Mouse (Mus musculus) spleen, adult 2 months (tissue): ENCODE measurements around the gene Atxn7l3b. TPM values are rescaled to one million over a fixed set of nuclear protein-coding genes. Genes with fewer than 3 reads are reported as not detected.

ENCODE experiments used
- DNase-seq, 2 experiments: peaks; one replicate each; pipeline versions ENCODE4 v3.0.0 to v3.0.0-alpha.2; 2012 to 2021; ENCODE audit warnings: low spot score in 2 of 2, low read depth in 1 of 2
- H3K27ac ChIP-seq: fragments of 200-500 bp; 2 replicates; pipeline ENCODE4 v1.5.1; 2012; ENCODE audit warnings: low read length, inconsistent platforms; ENCODE audit not compliant: insufficient read depth
- H3K27me3 ChIP-seq: fragments of 200-500 bp; 2 replicates; pipeline ENCODE4 v1.6.1; 2012; ENCODE audit warnings: mild to moderate bottlenecking, moderate library complexity, low read length, inconsistent platforms; ENCODE audit not compliant: control insufficient read depth, insufficient read depth
- H3K36me3 ChIP-seq: fragments of 200-500 bp; 2 replicates; pipeline ENCODE4 v1.6.1; 2012; ENCODE audit warnings: mild to moderate bottlenecking, low read length, inconsistent platforms; ENCODE audit not compliant: control insufficient read depth, insufficient read depth
- H3K4me1 ChIP-seq: fragments of 200-500 bp; 2 replicates; pipeline ENCODE4 v1.6.1; 2011; ENCODE audit warnings: inconsistent platforms; ENCODE audit not compliant: control insufficient read depth, insufficient read depth, insufficient read length
- H3K4me3 ChIP-seq: fragments of 200-500 bp; 2 replicates; pipeline ENCODE4 v1.5.1; 2011; ENCODE audit warnings: mild to moderate bottlenecking, inconsistent platforms; ENCODE audit not compliant: insufficient read depth, insufficient read length; ENCODE audit errors: extremely low read depth
- CTCF ChIP-seq: fragments of 200-500 bp; IDR thresholded peaks from 2 replicates; pipeline ENCODE4 v1.5.1; 2011; ENCODE audit warnings: mild to moderate bottlenecking, inconsistent platforms; ENCODE audit not compliant: insufficient read depth, insufficient read length, insufficient replicate concordance; ENCODE audit errors: extremely low read depth
- POLR2A ChIP-seq: fragments of 200-500 bp; IDR thresholded peaks from 2 replicates; pipeline ENCODE4 v1.6.1; 2011; ENCODE audit warnings: low read depth, low read length, inconsistent platforms
- WGBS: fragments of 180-500 bp; shearing (Covaris S2); methylation state at CpG from one replicate; pipeline ENCODE4 v1.1.7; 2018; 5-methylcytosine and 5-hydroxymethylcytosine counted together
- polyA plus RNA-seq: library from polyadenylated mRNA; depleted of rRNA; stranded (reverse); fragments of >200 nt; gene quantifications from 2 replicates; pipeline ENCODE4 v1.2.3, GENCODE M21; 2012

The Atxn7l3b gene
- polyA plus RNA-seq, 1 experiment = 14.5 TPM

DNA sequence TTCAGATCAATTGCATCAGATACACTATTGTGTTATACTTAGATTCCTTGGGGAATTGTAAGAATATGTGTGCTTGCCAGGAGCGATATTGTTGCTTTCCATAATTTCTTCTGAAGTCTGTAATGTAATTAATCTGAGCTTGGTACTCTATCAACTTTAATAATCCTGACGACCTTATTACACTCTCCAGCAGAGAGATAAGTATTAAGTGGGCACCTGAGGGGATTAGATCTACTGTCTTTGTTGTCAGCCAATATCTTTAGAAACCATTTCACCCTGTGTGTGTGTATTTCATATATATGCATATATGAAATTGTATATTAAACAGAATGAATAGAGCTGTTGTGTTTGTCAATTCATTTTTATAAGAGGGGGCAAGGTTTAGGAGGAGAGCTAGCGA is 29.0 kb downstream of the Atxn7l3b start:
- TF ChIP-seq POLR2A (no peak), CTCF (no peak)

DNA sequence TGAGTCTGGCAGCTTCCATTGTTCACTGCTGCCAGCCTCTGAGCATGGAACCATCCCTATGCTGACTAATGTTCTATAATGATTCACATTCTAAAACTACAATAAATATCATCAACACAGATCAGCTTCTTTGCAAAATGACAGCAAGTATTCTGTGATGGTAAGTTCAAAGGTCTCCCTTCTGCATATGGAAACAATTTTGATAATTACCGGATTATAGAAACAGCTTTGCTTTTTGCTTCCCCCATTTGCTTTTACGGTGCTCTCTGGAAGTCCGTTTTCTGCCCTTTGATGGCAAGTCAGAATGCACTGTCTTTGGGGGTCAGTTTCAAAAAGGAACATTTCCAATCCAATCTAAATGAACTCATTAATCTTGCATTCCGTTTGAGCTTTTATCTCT is 32.2 kb downstream of the Atxn7l3b start:
- Histone ChIP-seq H3K4me1 (no peaks in the 10 kb centered on the region), H3K36me3 (no peaks in the 10 kb centered on the region), H3K4me3 (no peak overlapping the region), H3K27ac (no peak overlapping the region), H3K27me3 (no peaks in the 10 kb centered on the region)
- TF ChIP-seq POLR2A (no peak), CTCF (no peak)
- 85% methylated on average over 4 of the region's 4 CpGs for WGBS
- DNase-seq = no peak

More for the DNA sequence above, 29.0 kb downstream of the Atxn7l3b start:
- H3K27ac ChIP-seq = no peak overlapping the region
- no peaks in the 10 kb centered on the region for H3K27me3 ChIP-seq
- H3K4me3 ChIP-seq = no peak overlapping the region
- no peaks in the 10 kb centered on the region for H3K36me3 ChIP-seq
- no peaks in the 10 kb centered on the region for H3K4me1 ChIP-seq
- 86% methylated on average over 3 of the region's 3 CpGs for WGBS
- DNase-seq = no peak

DNA sequence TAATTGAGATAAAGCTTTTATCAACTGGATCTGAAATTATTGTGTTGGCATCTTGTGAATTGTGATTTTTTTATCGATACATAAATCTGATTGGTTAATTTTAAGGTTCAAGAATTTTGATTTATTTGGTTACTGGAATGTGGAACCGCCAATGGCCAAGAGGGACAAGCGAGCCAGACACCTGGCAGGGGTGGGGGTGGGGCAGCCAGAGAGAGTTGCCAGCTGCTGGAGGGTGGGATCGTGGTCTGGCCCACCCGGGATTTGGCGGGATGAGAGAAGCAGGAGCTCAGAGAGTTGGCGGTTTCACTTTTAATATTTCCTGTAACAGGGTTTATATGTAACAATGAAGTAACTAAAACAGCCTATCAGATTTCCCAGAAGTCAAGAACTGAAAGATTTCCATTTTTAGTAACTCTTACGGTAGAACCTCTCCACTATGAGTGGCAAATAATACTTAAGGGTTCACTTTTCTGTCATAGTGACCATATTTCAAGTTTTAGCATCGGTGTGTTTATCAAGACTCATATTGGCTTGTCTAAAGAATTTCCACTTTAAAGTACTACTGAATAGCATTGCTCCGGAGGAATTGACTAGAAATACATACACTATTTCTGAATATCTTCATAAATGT is 35.1 kb downstream of the Atxn7l3b start:
- Histone ChIP-seq H3K36me3 (no peaks in the 10 kb centered on the region), H3K27me3 (no peaks in the 10 kb centered on the region), H3K27ac (no peak overlapping the region), H3K4me1 (no peaks in the 10 kb centered on the region), H3K4me3 (no peak overlapping the region)
- no peak for DNase-seq
- WGBS = 66% methylated on average over 10 of the region's 10 CpGs
- no peak for TF ChIP-seq POLR2A
- no peak for TF ChIP-seq CTCF

DNA sequence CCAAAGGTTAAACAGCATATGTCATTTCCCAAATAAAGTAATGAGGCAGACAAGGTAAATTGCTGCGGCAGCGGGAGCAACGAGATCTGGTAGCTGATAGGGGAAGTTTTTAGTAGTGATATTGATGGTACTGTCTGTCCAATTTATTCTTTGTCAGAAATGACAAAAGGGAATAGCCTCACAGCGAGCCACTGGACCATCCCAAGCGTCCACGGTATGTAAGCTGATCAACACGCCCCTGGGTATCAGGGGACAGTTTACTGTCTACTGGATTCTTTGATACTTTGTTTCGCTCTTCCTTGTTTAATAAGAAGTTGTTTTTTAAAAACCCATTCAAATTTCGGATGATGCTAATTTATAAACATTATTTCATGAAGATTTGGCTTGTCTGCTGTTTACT is 44.7 kb downstream of the Atxn7l3b start:
- no peak overlapping the region for H3K4me3 ChIP-seq
- no peaks in the 10 kb centered on the region for H3K36me3 ChIP-seq
- 84% methylated on average over 9 of the region's 9 CpGs for WGBS
- TF ChIP-seq POLR2A = no peak
- TF ChIP-seq CTCF = no peak
- no peak overlapping the region for H3K27ac ChIP-seq
- DNase-seq = no peak
- H3K4me1 ChIP-seq = no peaks in the 10 kb centered on the region
- H3K27me3 ChIP-seq = no peaks in the 10 kb centered on the region

DNA sequence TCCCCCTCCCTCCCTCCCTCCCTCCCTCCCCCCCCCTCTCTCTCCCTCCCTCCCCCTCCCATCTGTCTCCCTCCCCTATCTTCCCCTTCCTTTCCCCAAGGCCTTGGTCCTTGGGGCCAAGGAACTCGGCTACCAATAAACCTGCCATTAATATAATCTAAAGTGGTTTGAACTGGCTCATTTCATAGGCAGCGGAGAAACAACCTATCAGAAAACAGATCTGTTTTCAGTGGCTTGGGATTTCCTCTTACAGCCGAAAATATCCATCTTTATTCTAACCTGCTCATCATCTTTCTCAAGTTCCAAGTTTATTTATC is 45.2 kb downstream of the Atxn7l3b start:
- TF ChIP-seq POLR2A (no peak), CTCF (no peak)
- Histone ChIP-seq H3K27ac (no peak overlapping the region), H3K4me3 (no peak overlapping the region), H3K36me3 (no peaks in the 10 kb centered on the region), H3K4me1 (no peaks in the 10 kb centered on the region), H3K27me3 (no peaks in the 10 kb centered on the region)
- DNase-seq = no peak
- 62% methylated on average over 3 of the region's 3 CpGs for WGBS

DNA sequence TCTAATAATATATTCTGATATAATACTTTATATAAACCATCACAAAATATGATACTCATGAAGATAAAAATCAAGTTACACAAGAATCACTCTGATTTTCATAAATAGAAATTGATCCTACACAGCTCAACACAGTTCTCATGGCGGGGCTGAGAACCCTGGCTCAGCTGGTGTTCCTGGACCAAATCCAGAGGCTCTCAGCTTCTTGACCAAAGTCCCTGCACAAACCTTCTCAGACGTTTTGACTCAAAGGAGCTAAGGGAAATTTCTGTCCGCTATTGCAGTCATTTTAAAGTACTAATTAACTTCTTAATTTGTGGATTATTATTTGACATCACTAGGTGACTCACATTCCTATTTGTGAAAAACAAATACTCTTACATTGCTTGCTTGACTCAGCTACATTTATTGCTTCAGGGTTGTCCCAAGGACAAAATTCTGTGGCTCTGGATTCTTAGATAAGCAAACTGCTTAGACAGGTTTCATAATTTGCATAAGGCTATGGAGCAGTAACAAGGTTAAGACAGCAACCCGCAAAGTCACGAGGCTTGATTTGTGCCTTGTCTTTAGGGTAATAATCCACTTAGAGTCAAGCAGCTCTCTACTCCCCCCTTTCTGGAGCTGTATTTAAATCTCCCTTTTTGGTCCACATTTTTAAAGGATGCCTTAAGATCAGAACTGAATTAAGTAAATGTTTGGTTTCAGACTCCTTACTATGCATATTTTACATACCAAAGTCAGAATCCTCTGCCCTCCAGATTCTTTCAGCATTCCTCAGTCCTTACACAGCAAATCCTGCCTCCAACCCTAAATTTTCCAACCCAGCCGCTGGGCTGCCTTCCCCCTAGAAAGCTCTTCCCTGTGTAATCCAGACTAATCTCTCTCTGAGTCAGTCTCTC is 45.8 kb downstream of the Atxn7l3b start:
- Histone ChIP-seq H3K27me3 (no peaks in the 10 kb centered on the region), H3K4me3 (no peak overlapping the region), H3K27ac (no peak overlapping the region), H3K4me1 (no peaks in the 10 kb centered on the region), H3K36me3 (no peaks in the 10 kb centered on the region)
- TF ChIP-seq CTCF (no peak), POLR2A (no peak)
- DNase-seq = no peak
- 63% methylated on average over 6 of the region's 6 CpGs for WGBS

DNA sequence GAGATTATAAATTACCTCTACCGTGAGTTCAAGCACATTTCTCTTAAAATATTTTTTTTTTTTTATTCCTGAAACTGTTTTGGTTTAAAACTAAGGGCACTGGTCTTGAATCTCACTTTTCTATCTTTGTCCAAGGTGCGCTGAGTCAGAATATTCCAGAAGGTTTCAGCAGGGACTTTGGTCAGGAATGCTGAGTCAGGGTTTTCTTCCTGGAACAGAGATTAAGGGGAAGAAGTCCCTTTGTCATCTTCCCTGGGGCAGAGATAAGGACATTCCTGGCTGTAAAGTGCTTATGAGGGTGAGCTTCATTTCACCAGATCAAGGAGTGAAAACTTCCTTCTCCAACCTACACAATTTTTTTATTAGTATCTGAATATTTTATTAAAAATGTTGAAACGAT is 46.7 kb downstream of the Atxn7l3b start:
- TF ChIP-seq CTCF (no peak), POLR2A (no peak)
- no peak for DNase-seq
- H3K4me1 ChIP-seq = no peaks in the 10 kb centered on the region
- no peaks in the 10 kb centered on the region for H3K27me3 ChIP-seq
- no peak overlapping the region for H3K4me3 ChIP-seq
- WGBS = 90% methylated on average over 3 of the region's 3 CpGs
- no peak overlapping the region for H3K27ac ChIP-seq
- H3K36me3 ChIP-seq = no peaks in the 10 kb centered on the region
